Comparison of ENCODE assay signal across 27 mouse cellular contexts in genomic region chr13:64745383-64745782, GRCm38 (mm10).
"Had no signal": no experiment of that assay in that cellular context is flagged by ENCODE, and none has a peak within 500 bp of the region (broad histone marks: within the 10 kb centered on the region; RNA-seq: fewer than 3 reads in every experiment).

No protein-coding gene starts in this region.

- H3K27me3 ChIP-seq: heart, embryonic 13.5 days; heart, embryonic 15.5 days; intestine, embryonic 15.5 days; limb, embryonic 12.5 days; liver, embryonic 13.5 days; liver, embryonic 15.5 days had no signal

- ATAC-seq: hindbrain, embryonic 16.5 days; inflammation-experienced regulatory T-cells, adult 6 months; intestine, embryonic 15.5 days; intestine, postnatal 0 days; liver, postnatal 0 days had no signal

- H3K4me3 ChIP-seq: heart, adult 2 months; heart, embryonic 13.5 days; heart, embryonic 15.5 days; intestine, embryonic 15.5 days; limb, embryonic 10.5 days; limb, embryonic 12.5 days; liver, embryonic 13.5 days; liver, embryonic 15.5 days had no signal

- H3K4me2 ChIP-seq: heart, embryonic 11.5 days; heart, embryonic 13.5 days; heart, embryonic 15.5 days; hindbrain, embryonic 14.5 days; intestine, embryonic 15.5 days; limb, embryonic 12.5 days; liver, embryonic 11.5 days; liver, embryonic 13.5 days; liver, embryonic 15.5 days had no signal

- H3K4me1 ChIP-seq: heart, embryonic 13.5 days; heart, embryonic 15.5 days; intestine, embryonic 15.5 days; limb, embryonic 10.5 days; limb, embryonic 12.5 days; liver, embryonic 13.5 days; liver, embryonic 15.5 days had no signal

- H3K9ac ChIP-seq: heart, embryonic 13.5 days; heart, embryonic 15.5 days; hindbrain, embryonic 14.5 days; intestine, embryonic 15.5 days; limb, embryonic 12.5 days; liver, embryonic 13.5 days; liver, embryonic 15.5 days; liver, postnatal 0 days had no signal

- H3K36me3 ChIP-seq: heart, embryonic 13.5 days; heart, embryonic 15.5 days; intestine, embryonic 15.5 days; limb, embryonic 10.5 days; limb, embryonic 12.5 days; liver, embryonic 13.5 days; liver, embryonic 15.5 days had no signal

- DNase-seq: gastrocnemius, postnatal 14 days; gastrocnemius, postnatal 36 days; heart, adult 11 months; heart, adult 2 months; heart, postnatal 14 days; heart, postnatal 36 days; kidney, adult 18-20 months; kidney, adult 8-10 months; kidney, postnatal 10 days; kidney, postnatal 25 days; layer of hippocampus, adult 9-11 months; layer of hippocampus, postnatal 36 days; liver; liver, embryonic 13.5 days; liver, postnatal 0 days had no signal

- H3K9me3 ChIP-seq: heart, embryonic 15.5 days; intestine, embryonic 15.5 days; limb, embryonic 10.5 days; limb, embryonic 12.5 days; liver, embryonic 13.5 days; liver, embryonic 15.5 days had no signal

- H3K27ac ChIP-seq: heart, adult 2 months; heart, embryonic 13.5 days; heart, embryonic 15.5 days; hindbrain, embryonic 14.5 days; intestine, embryonic 15.5 days; limb, embryonic 10.5 days; limb, embryonic 12.5 days; liver, embryonic 13.5 days; liver, embryonic 15.5 days had no signal
